Mouse (Mus musculus): ENCODE data around the gene Olfr1107.

Olfr1107 gene

DNA sequence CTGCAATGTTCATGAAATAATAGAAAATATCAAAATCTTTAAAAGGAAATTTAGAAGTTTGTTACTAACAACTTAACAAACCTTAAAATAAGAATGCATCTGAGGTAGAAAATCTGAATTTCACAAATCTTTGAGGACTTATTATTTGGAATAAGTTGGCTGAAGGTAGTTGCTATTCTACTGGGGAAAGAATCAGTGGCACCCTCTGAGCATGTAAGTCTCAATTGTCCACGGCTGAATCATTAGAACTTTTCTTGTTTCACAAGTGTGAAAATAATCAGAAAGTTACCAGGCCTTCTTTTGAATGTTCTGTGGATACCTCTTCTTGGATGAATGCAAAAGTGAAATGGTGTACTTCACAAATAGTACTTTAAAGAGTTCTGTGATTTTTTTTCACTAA lies at the start of gene Olfr1107:
Olfr1107 (minus strand) TSS at position 101 of the 400 bp plus-strand sequence.
- no peak for DNase-seq (ENCODE audit: low spot score in 2 of 2)

DNA sequence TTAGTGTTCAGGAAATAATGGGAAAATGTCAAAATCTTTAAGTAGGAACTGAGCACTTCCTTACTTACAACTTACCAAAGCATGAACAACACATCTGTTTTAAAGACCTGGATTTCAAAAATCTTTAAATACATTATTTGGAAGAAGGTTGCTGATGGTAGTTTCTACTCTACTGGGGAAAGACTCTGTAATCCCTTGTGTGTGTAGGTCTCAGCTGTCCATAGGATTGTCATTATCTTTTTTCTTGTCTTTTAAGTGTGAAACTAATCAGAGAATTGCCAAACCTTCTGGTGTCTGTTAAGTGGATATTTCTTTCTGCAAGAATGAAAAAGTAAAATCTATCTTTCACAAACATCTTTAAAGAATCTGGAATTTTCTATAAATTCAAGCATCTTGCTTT lies 38.9 kb upstream of the Olfr1107 start, which contains the start of gene Olfr259:
Olfr259 (minus strand) TSS at position 101 of the 400 bp plus-strand sequence.
- DNase-seq (ENCODE audit: low spot score in 2 of 2), result no peak

DNA sequence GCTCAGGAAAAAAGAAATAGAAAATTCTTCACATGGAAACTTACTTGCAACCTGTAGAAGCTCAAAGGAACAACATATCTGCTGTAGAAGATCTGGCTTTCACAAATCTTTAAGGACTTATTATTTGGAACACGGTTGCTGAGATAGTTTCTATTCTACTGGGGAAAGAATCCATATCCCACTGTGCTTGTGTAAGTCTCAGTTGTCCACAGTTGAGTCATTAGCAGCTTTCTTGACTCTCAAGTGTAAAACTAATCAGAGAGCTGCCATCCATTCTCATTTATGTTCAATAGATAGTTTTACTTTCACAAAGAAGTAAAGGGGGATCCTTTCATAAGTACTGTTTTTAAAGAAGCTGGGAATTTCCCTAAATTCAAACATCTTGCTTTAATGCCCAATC lies 20.3 kb upstream of the Olfr1107 start, which contains the start of gene Olfr1109:
Olfr1109 (minus strand) TSS at position 101 of the 400 bp plus-strand sequence.
- no peak for DNase-seq (ENCODE audit: low spot score in 2 of 2)

DNA sequence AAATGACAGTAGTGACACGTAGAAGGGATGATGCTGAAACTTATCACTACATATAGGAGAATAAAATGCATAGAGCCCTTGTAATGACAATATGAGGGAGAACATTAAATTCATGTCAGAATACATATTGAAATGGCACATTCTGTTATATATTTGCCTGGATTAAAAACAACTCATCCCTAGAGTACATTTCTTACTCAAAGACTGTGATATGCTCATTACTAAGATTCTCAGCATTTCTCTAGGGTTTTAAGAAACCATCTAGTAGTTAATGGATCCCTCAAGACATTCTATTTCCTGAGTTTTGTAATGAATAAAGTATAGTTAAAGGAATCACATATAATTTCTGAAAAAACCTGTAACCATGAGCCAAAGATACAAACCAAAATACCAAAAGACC lies 23.4 kb downstream of the Olfr1107 start, which contains the start of gene Olfr1106:
Olfr1106 (minus strand) TSS at position 101 of the 400 bp plus-strand sequence.
- DNase-seq (ENCODE audit: low spot score in 2 of 2), result no peak

DNA sequence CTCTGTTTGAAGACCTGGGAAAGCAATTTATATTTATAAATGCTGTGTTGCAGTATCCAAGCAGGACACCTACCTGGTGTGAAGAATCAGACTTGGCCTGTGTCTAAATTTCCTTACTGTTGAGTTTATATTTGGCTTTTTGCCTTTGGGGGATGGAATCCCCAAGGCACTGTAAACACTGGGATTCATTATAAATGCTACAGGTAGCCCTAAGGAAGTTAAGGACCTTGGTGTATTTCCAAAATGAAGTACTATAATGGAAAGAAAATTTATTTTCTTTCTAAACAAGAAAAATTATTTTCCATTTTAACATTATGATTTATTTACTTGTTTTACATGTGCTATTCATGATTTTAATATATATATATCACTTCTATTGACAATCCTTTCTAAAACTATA lies 39.2 kb downstream of the Olfr1107 start, which contains the start of gene Olfr1105:
Olfr1105 (minus strand) TSS at position 101 of the 400 bp plus-strand sequence.
- no peak for DNase-seq (ENCODE audit: low spot score in 2 of 2)

DNA sequence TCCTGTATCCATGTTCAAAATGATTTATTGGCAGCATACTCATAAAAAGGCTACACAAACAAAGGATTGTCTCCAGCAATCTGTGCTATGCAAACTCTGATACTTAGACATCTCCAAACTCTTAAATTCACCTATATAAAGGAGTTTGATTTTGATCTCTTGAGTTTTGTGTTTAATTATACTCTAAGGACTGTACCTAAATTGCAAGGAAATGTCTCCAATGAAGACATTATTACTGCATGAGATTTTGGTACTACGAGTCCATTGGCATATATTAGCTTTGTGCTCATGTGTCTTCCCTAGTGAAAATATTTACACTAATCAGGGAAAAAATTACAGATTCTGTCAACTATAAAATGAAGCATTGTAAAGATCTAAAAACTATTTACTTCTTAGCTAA lies 48.6 kb downstream of the Olfr1107 start, which contains the start of gene Olfr1104:
Olfr1104 (minus strand) TSS at position 101 of the 400 bp plus-strand sequence.
- no peak for DNase-seq (ENCODE audit: low spot score in 2 of 2)

Measured in frontal cortex, postnatal 14 days (tissue).